Mouse (Mus musculus) G1E (cell line): Measurements from ENCODE around the gene Myb.
A peak's percentile ranks its signal among the peaks of the same experiment; 100 is the strongest.

Source experiments
- CTCF ChIP-seq: IDR thresholded peaks from 2 replicates; pipeline ENCODE4 v1.5.1; 2012; ENCODE audit warnings: low read depth, low read length, inconsistent platforms, mixed read lengths
- GATA1 ChIP-seq: IDR thresholded peaks from 2 replicates; pipeline ENCODE4 v1.6.1; 2012; ENCODE audit warnings: borderline replicate concordance, low read length, inconsistent platforms, mixed read lengths
- GATA2 ChIP-seq: IDR thresholded peaks from 2 replicates; pipeline ENCODE4 v1.6.1; 2012; ENCODE audit warnings: low read depth, low read length, inconsistent platforms, borderline replicate concordance
- POLR2AphosphoS5 ChIP-seq: IDR thresholded peaks from 2 replicates; pipeline ENCODE4 v1.6.1; 2012; ENCODE audit warnings: low read depth, low read length, inconsistent platforms; ENCODE audit not compliant: insufficient replicate concordance

- TF ChIP-seq POLR2AphosphoS5 (no peak), GATA1 (no peak), CTCF (peak; percentile 35; the same call in 1 of the 2 replicates), GATA2 (no peak)
These were observed 17.9 kb upstream of the Myb start for GRCm38 (mm10) chr10:21178711-21179110.
